Mouse (Mus musculus): ENCODE results near the gene Hspa1l. TPM values are rescaled to one million over a fixed set of nuclear protein-coding genes. Genes with fewer than 3 reads are reported as not detected.

Hspa1l gene
- total RNA-seq, 4 experiments from 2014 or later: 19.4 to 26.1 (median 20.2) TPM

GRCm38 (mm10) chr17:35023221-35023620 is 50.7 kb downstream of the Hspa1l start:
- no peak for DNase-seq (ENCODE audit: low spot score in 2 of 2)

DNA sequence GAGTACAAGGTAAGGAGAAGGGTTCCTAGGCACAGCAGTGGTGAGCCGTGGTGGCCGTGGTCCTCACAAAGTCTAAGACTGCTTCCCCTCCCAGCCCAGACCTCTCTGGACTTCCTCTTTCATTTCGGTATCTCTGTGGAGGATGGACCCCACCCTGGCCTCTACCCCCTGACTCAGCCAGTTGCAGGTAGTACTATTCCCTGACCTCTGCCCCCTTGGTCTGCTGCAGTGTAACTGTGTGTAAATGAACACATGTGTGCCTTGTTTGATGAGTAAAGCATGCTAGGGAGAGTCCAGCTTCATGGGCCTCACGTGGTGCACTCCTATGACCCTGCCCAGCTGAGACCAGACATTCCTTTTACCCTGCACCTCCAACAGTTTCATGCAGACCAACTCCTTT is 51.3 kb downstream of the Hspa1l start:
- DNase-seq (ENCODE audit: low spot score in 2 of 2): no peak

DNA sequence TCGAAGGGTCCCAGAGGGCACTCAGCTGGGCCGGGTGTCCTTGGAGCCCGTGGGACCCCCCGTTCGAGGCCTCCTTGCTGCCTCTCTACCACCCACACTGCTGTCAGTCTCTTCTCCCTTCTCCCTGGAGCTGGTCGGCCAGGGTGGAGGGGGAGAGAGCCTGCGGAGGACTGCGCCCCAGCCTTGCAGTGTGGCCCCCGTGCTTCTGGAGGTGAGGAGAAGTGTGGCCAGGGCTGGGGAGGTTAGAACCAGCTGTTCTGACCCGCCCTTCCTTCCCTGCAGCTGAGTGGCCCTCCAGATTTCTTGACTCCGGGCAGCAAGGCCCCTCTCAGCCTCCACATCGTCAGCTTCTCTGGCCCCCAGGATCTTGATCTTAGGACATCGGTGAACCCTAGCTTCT is 51.8 kb downstream of the Hspa1l start:
- no peak for DNase-seq (ENCODE audit: low spot score in 2 of 2)

GRCm38 (mm10) chr17:35024691-35025488 is 52.4 kb downstream of the Hspa1l start:
- no peak for DNase-seq (ENCODE audit: low spot score in 2 of 2)

- no peak for DNase-seq (ENCODE audit: low spot score in 2 of 2)
Measured at GRCm38 (mm10) chr17:35026206-35026605, 53.7 kb downstream of the Hspa1l start.

GRCm38 (mm10) chr17:35027277-35028068 is 55.0 kb downstream of the Hspa1l start, which contains the start of gene Sapcd1:
Gene Sapcd1, minus strand, starts transcription at chr17:35028016.
- DNase-seq (ENCODE audit: low spot score in 2 of 2): no peak

DNA sequence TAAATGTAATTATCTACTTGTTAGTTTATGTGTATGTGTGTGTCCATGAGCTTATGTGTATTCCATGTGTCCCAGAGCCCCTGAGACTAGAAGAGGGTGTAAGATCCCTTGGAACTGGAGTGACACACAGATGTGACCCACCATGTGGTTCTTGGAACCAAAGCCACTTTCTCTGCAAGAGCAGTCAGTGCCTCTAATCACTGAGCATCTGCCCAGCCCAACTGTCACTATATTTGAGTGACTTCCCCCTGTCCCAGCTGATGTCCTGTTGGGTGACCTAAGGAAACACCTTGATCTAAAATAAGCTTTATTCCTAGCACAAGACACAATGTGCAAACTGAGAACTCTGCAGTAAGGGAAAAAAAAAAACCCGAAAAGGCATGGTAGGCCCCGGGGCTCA is 55.8 kb downstream of the Hspa1l start:
- DNase-seq (ENCODE audit: low spot score in 2 of 2): no peak

Other genes with a start within 250 kb of the Hspa1l start
- 10 to 100 TPM in 1 of 4 experiments, 1 to 10 TPM in 3; 1.3 to 10.9 (median 4.9) TPM for gene C4b, start 228.8 kb upstream of the Hspa1l start, total RNA-seq (2022)
- 1 to 10 TPM in 1 of 4 experiments, under 1 TPM in 1, not detected in 2; 0.34 to 3.1 TPM for gene Cyp21a1, start 168.1 kb upstream of the Hspa1l start, total RNA-seq (2022)
- 1 to 10 TPM; 5.6 to 8.0 (median 6.9) TPM for gene Stk19, start 135.8 kb upstream of the Hspa1l start, total RNA-seq (2022)
- gene Dxo, start 135.7 kb upstream of the Hspa1l start, total RNA-seq (2022): 1 to 10 TPM; 7.3 to 9.9 (median 8.6) TPM
- 10 to 100 TPM; 21.3 to 23.4 (median 21.9) TPM for gene Skiv2l, start 122.5 kb upstream of the Hspa1l start, total RNA-seq (2022)
- 10 to 100 TPM in 1 of 4 experiments, 1 to 10 TPM in 3; 7.6 to 10.4 (median 8.9) TPM for gene Nelfe, start 122.3 kb upstream of the Hspa1l start, total RNA-seq (2022)
- 1 to 10 TPM in 3 of 4 experiments, under 1 TPM in 1; 0.56 to 6.3 (median 2.8) TPM for gene Cfb, start 110.2 kb upstream of the Hspa1l start, total RNA-seq (2022)
- gene Zbtb12, start 93.2 kb upstream of the Hspa1l start, total RNA-seq (2022): 1 to 10 TPM; 7.3 to 7.9 (median 7.6) TPM
- not detected for gene Gm20547, start 90.7 kb upstream of the Hspa1l start, total RNA-seq (2022)
- gene C2, start 74.4 kb upstream of the Hspa1l start, total RNA-seq (2022): 1 to 10 TPM in 3 of 4 experiments, under 1 TPM in 1; 0.73 to 2.3 (median 2.2) TPM
- gene Ehmt2, start 74.2 kb upstream of the Hspa1l start, total RNA-seq (2022): 10 to 100 TPM; 31.2 to 37.2 (median 33.4) TPM
- under 1 TPM in 2 of 4 experiments, not detected in 2; 0.15 TPM for gene Slc44a4, start 58.2 kb upstream of the Hspa1l start, total RNA-seq (2022)
- gene Neu1, start 41.5 kb upstream of the Hspa1l start, total RNA-seq (2022): 10 to 100 TPM in 2 of 4 experiments, 1 to 10 TPM in 2; 8.8 to 11.6 (median 10.5) TPM
- gene Hspa1b, start 13.5 kb upstream of the Hspa1l start, total RNA-seq (2022): 10 to 100 TPM in 1 of 4 experiments, 1 to 10 TPM in 3; 2.4 to 13.6 (median 3.7) TPM
- gene Gm20481, start 2.8 kb upstream of the Hspa1l start, total RNA-seq (2022): not detected
- gene Hspa1a, start 547 bp upstream of the Hspa1l start, total RNA-seq (2022): 10 to 100 TPM in 1 of 4 experiments, 1 to 10 TPM in 3; 4.2 to 17.8 (median 5.3) TPM
- gene Lsm2, start 9.2 kb downstream of the Hspa1l start, total RNA-seq (2022): 10 to 100 TPM; 11.7 to 15.7 (median 13.0) TPM
- gene Vars, start 28.3 kb downstream of the Hspa1l start, total RNA-seq (2022): 10 to 100 TPM; 37.3 to 42.8 (median 41.0) TPM
- gene Vwa7, start 43.9 kb downstream of the Hspa1l start, total RNA-seq (2022): 10 to 100 TPM in 3 of 4 experiments, 1 to 10 TPM in 1; 8.0 to 18.8 (median 13.7) TPM
- gene Sapcd1, start 55.3 kb downstream of the Hspa1l start, total RNA-seq (2022): not detected
- not detected for gene Msh5, start 74.0 kb downstream of the Hspa1l start, total RNA-seq (2022)
- gene Clic1, start 77.3 kb downstream of the Hspa1l start, total RNA-seq (2022): 1 to 10 TPM; 5.2 to 9.0 (median 6.6) TPM
- 1 to 10 TPM; 4.3 to 6.2 (median 5.1) TPM for gene Ddah2, start 86.3 kb downstream of the Hspa1l start, total RNA-seq (2022)
- gene Ly6g6c, start 92.7 kb downstream of the Hspa1l start, total RNA-seq (2022): not detected
- not detected for gene Mpig6b, start 93.5 kb downstream of the Hspa1l start, total RNA-seq (2022)
- not detected for gene Ly6g6e, start 104.2 kb downstream of the Hspa1l start, total RNA-seq (2022)
- 1 to 10 TPM in 1 of 4 experiments, under 1 TPM in 2, not detected in 1; 0.53 to 1.8 (median 0.99) TPM for gene Ly6g6d, start 105.4 kb downstream of the Hspa1l start, total RNA-seq (2022)
- not detected for gene Ly6g6f, start 112.9 kb downstream of the Hspa1l start, total RNA-seq (2022)
- gene Abhd16a, start 116.6 kb downstream of the Hspa1l start, total RNA-seq (2022): 100 to 1,000 TPM in 1 of 4 experiments, 10 to 100 TPM in 3; 84.1 to 107 (median 92.9) TPM
- gene Ly6g5c, start 135.6 kb downstream of the Hspa1l start, total RNA-seq (2022): not detected
- not detected for gene Ly6g5b, start 142.7 kb downstream of the Hspa1l start, total RNA-seq (2022)
- 10 to 100 TPM in 1 of 4 experiments, 1 to 10 TPM in 3; 8.6 to 11.4 (median 9.3) TPM for gene Gpank1, start 148.8 kb downstream of the Hspa1l start, total RNA-seq (2022)
- gene Csnk2b, start 149.3 kb downstream of the Hspa1l start, total RNA-seq (2022): 100 to 1,000 TPM; 169 to 216 (median 180) TPM
- 10 to 100 TPM; 13.6 to 22.6 (median 17.0) TPM for gene D17H6S53E, start 153.7 kb downstream of the Hspa1l start, total RNA-seq (2022)
- gene Apom, start 159.3 kb downstream of the Hspa1l start, total RNA-seq (2022): not detected
- 100 to 1,000 TPM; 206 to 247 (median 236) TPM for gene Bag6, start 162.5 kb downstream of the Hspa1l start, total RNA-seq (2022)
- 10 to 100 TPM; 90.5 to 98.3 (median 94.6) TPM for gene Prrc2a, start 192.2 kb downstream of the Hspa1l start, total RNA-seq (2022)
- under 1 TPM in 2 of 4 experiments, not detected in 2; 0.52 to 0.72 TPM for gene Aif1, start 203.4 kb downstream of the Hspa1l start, total RNA-seq (2022)
- under 1 TPM in 2 of 4 experiments, not detected in 2; 0.73 to 0.92 TPM for gene Lst1, start 215.7 kb downstream of the Hspa1l start, total RNA-seq (2022)
- not detected for gene Ltb, start 221.7 kb downstream of the Hspa1l start, total RNA-seq (2022)
- under 1 TPM in 1 of 4 experiments, not detected in 3; 0.31 TPM for gene Tnf, start 229.3 kb downstream of the Hspa1l start, total RNA-seq (2022)
- under 1 TPM; 0.53 to 0.76 (median 0.65) TPM for gene Lta, start 232.6 kb downstream of the Hspa1l start, total RNA-seq (2022)
- not detected for gene Gm16181, start 248.1 kb downstream of the Hspa1l start, total RNA-seq (2022)

All from gastrocnemius, adult 8-10 months (tissue).